Mouse (Mus musculus) cerebellum, postnatal 25 days (tissue): ENCODE results near the gene Mia2.
A peak's percentile ranks its signal among the peaks of the same experiment; 100 is the strongest.
"Not testable (repeated sequence)": the region's sequence is repeated elsewhere in the genome, so short reads cannot be mapped to it uniquely, and the experiment has no call there.

Experiments used
- DNase-seq, 2 experiments: peaks; one replicate each; pipeline ENCODE4 v3.0.0; 2021; ENCODE audit warnings: mixed read lengths in 2 of 2

Gene Mia2

GRCm38 (mm10) chr12:59095104-59096025 lies at the start of gene Mia2:
TSS of gene Mia2 (plus strand) at chr12:59095799.
- DNase-seq, result no peak

GRCm38 (mm10) chr12:59052470-59052869 lies 43.1 kb upstream of the Mia2 start:
- no peak for DNase-seq

- no peak for DNase-seq
Measured at GRCm38 (mm10) chr12:59053166-59053565, 42.4 kb upstream of the Mia2 start.

GRCm38 (mm10) chr12:59053976-59054375 lies 41.6 kb upstream of the Mia2 start:
- no peak for DNase-seq

- no peak for DNase-seq
Measured at GRCm38 (mm10) chr12:59055196-59055850, 40.3 kb upstream of the Mia2 start.

- DNase-seq, result no peak
Measured at GRCm38 (mm10) chr12:59056222-59056621, 39.4 kb upstream of the Mia2 start.

- not testable (repeated sequence) for DNase-seq
Measured at GRCm38 (mm10) chr12:59058242-59058641, 37.4 kb upstream of the Mia2 start.

- DNase-seq, result no peak
Measured at GRCm38 (mm10) chr12:59060322-59060721, 35.3 kb upstream of the Mia2 start.

GRCm38 (mm10) chr12:59060993-59061595 lies 34.5 kb upstream of the Mia2 start, which contains the start of gene Trappc6b:
TSS of gene Trappc6b (minus strand) at chr12:59061472.
- peak; percentile 83 to 86 for DNase-seq

GRCm38 (mm10) chr12:59064837-59065236 lies 30.8 kb upstream of the Mia2 start:
- DNase-seq, result no peak

- no peak for DNase-seq
Measured at GRCm38 (mm10) chr12:59065776-59066175, 29.8 kb upstream of the Mia2 start.

GRCm38 (mm10) chr12:59066448-59067077 lies 29.0 kb upstream of the Mia2 start, which contains the start of gene Pnn:
TSS of gene Pnn (plus strand) at chr12:59066884.
- peak; percentile 97 for DNase-seq

- no peak for DNase-seq
Measured at GRCm38 (mm10) chr12:59067095-59067494, 28.5 kb upstream of the Mia2 start.

GRCm38 (mm10) chr12:59068791-59069190 lies 26.8 kb upstream of the Mia2 start:
- no peak for DNase-seq

- no peak for DNase-seq
Measured at GRCm38 (mm10) chr12:59072286-59072685, 23.3 kb upstream of the Mia2 start.

- no peak for DNase-seq
Measured at GRCm38 (mm10) chr12:59074052-59074451, 21.5 kb upstream of the Mia2 start.

GRCm38 (mm10) chr12:59076996-59077395 lies 18.6 kb upstream of the Mia2 start:
- DNase-seq, result no peak

- no peak for DNase-seq
Measured at GRCm38 (mm10) chr12:59077883-59078282, 17.7 kb upstream of the Mia2 start.

GRCm38 (mm10) chr12:59080461-59080860 lies 15.1 kb upstream of the Mia2 start:
- DNase-seq, result no peak

- no peak for DNase-seq
Measured at GRCm38 (mm10) chr12:59084446-59084845, 11.2 kb upstream of the Mia2 start.

- no peak for DNase-seq
Measured at GRCm38 (mm10) chr12:59086171-59086570, 9.4 kb upstream of the Mia2 start.

GRCm38 (mm10) chr12:59093543-59093942 lies 2.1 kb upstream of the Mia2 start:
- DNase-seq, result no peak

GRCm38 (mm10) chr12:59104771-59105170 lies 9.2 kb downstream of the Mia2 start:
- DNase-seq, result no peak
